Mouse (Mus musculus) kidney, adult 9 months (tissue): ENCODE results near the gene Akr1d1.

Source experiments
- DNase-seq: peaks from one replicate; pipeline ENCODE4 v3.0.0; 2022

The Akr1d1 gene

GRCm38 (mm10) chr6:37571939-37572338 lies 42.0 kb downstream of the Akr1d1 start:
- DNase-seq: no peak

- no peak for DNase-seq
Measured at GRCm38 (mm10) chr6:37572935-37573334, 43.0 kb downstream of the Akr1d1 start.

- no peak for DNase-seq
Measured at GRCm38 (mm10) chr6:37580476-37580875, 50.5 kb downstream of the Akr1d1 start.

- DNase-seq: peak; percentile 88
Measured at GRCm38 (mm10) chr6:37589340-37589962, 59.5 kb downstream of the Akr1d1 start.

- no peak for DNase-seq
Measured at GRCm38 (mm10) chr6:37590800-37591199, 60.8 kb downstream of the Akr1d1 start.

GRCm38 (mm10) chr6:37592101-37593032 lies 62.4 kb downstream of the Akr1d1 start:
- DNase-seq: peak; percentile 88

GRCm38 (mm10) chr6:37593033-37593374 lies 63.0 kb downstream of the Akr1d1 start:
- DNase-seq: no peak

GRCm38 (mm10) chr6:37593551-37594089 lies 63.6 kb downstream of the Akr1d1 start:
- DNase-seq: no peak

- peak; percentile 51 for DNase-seq
Measured at GRCm38 (mm10) chr6:37597088-37597487, 67.1 kb downstream of the Akr1d1 start.

GRCm38 (mm10) chr6:37598033-37598432 lies 68.1 kb downstream of the Akr1d1 start:
- DNase-seq: no peak

- no peak for DNase-seq
Measured at GRCm38 (mm10) chr6:37600976-37601498, 71.1 kb downstream of the Akr1d1 start.

GRCm38 (mm10) chr6:37602857-37603765 lies 73.1 kb downstream of the Akr1d1 start:
- DNase-seq: peak; percentile 46

GRCm38 (mm10) chr6:37604178-37604883 lies 74.4 kb downstream of the Akr1d1 start:
- DNase-seq: no peak

- no peak for DNase-seq
Measured at GRCm38 (mm10) chr6:37604884-37605269, 74.9 kb downstream of the Akr1d1 start.

GRCm38 (mm10) chr6:37607511-37608289 lies 77.7 kb downstream of the Akr1d1 start:
- DNase-seq: no peak

GRCm38 (mm10) chr6:37612603-37613284 lies 82.8 kb downstream of the Akr1d1 start:
- DNase-seq: no peak

- DNase-seq: no peak
Measured at GRCm38 (mm10) chr6:37615490-37615889, 85.5 kb downstream of the Akr1d1 start.

- no peak for DNase-seq
Measured at GRCm38 (mm10) chr6:37616136-37616535, 86.2 kb downstream of the Akr1d1 start.

GRCm38 (mm10) chr6:37617431-37618011 lies 87.5 kb downstream of the Akr1d1 start:
- peak; percentile 66 for DNase-seq
